Mouse (Mus musculus): ENCODE results near the gene Samd4.

The Samd4 gene

GRCm38 (mm10) chr14:46882431-46883067 is at the start of gene Samd4:
TSS of gene Samd4 (plus strand) at chr14:46882854.
- DNase-seq (ENCODE audit: low read depth, low spot score) = peak; percentile 55

GRCm38 (mm10) chr14:46839326-46839725 is 43.3 kb upstream of the Samd4 start:
- no peak for DNase-seq (ENCODE audit: low read depth, low spot score)

- DNase-seq (ENCODE audit: low read depth, low spot score) = no peak
Observed at GRCm38 (mm10) chr14:46845706-46846105, 36.9 kb upstream of the Samd4 start.

- no peak for DNase-seq (ENCODE audit: low read depth, low spot score)
Observed at GRCm38 (mm10) chr14:46848063-46848590, 34.5 kb upstream of the Samd4 start.

- DNase-seq (ENCODE audit: low read depth, low spot score) = no peak
Observed at GRCm38 (mm10) chr14:46848736-46849135, 33.9 kb upstream of the Samd4 start.

GRCm38 (mm10) chr14:46849769-46850168 is 32.9 kb upstream of the Samd4 start:
- DNase-seq (ENCODE audit: low read depth, low spot score) = no peak

GRCm38 (mm10) chr14:46853677-46854076 is 29.0 kb upstream of the Samd4 start:
- no peak for DNase-seq (ENCODE audit: low read depth, low spot score)

- no peak for DNase-seq (ENCODE audit: low read depth, low spot score)
Observed at GRCm38 (mm10) chr14:46862922-46863321, 19.7 kb upstream of the Samd4 start.

GRCm38 (mm10) chr14:46880935-46881334 is 1.7 kb upstream of the Samd4 start:
- DNase-seq (ENCODE audit: low read depth, low spot score) = peak; percentile 71

- DNase-seq (ENCODE audit: low read depth, low spot score) = peak; percentile 9
Observed at GRCm38 (mm10) chr14:46881581-46882430, 848 bp upstream of the Samd4 start.

- peak; percentile 33 for DNase-seq (ENCODE audit: low read depth, low spot score)
Observed at GRCm38 (mm10) chr14:46883068-46883870, 615 bp downstream of the Samd4 start.

GRCm38 (mm10) chr14:46883871-46884441 is 1.3 kb downstream of the Samd4 start:
- DNase-seq (ENCODE audit: low read depth, low spot score) = peak; percentile 37

GRCm38 (mm10) chr14:46884701-46885428 is 2.2 kb downstream of the Samd4 start:
- DNase-seq (ENCODE audit: low read depth, low spot score) = peak; percentile 40

- peak; percentile 14 for DNase-seq (ENCODE audit: low read depth, low spot score)
Observed at GRCm38 (mm10) chr14:46885429-46885755, 2.7 kb downstream of the Samd4 start.

- peak; percentile 1 for DNase-seq (ENCODE audit: low read depth, low spot score)
Observed at GRCm38 (mm10) chr14:46885891-46886301, 3.2 kb downstream of the Samd4 start.

- DNase-seq (ENCODE audit: low read depth, low spot score) = no peak
Observed at GRCm38 (mm10) chr14:46889096-46889495, 6.4 kb downstream of the Samd4 start.

- no peak for DNase-seq (ENCODE audit: low read depth, low spot score)
Observed at GRCm38 (mm10) chr14:46893961-46894360, 11.3 kb downstream of the Samd4 start.

- no peak for DNase-seq (ENCODE audit: low read depth, low spot score)
Observed at GRCm38 (mm10) chr14:46897953-46898352, 15.3 kb downstream of the Samd4 start.

- DNase-seq (ENCODE audit: low read depth, low spot score) = no peak
Observed at GRCm38 (mm10) chr14:46898626-46899025, 16.0 kb downstream of the Samd4 start.

- DNase-seq (ENCODE audit: low read depth, low spot score) = no peak
Observed at GRCm38 (mm10) chr14:46902498-46903087, 19.9 kb downstream of the Samd4 start.

- no peak for DNase-seq (ENCODE audit: low read depth, low spot score)
Observed at GRCm38 (mm10) chr14:46904276-46904675, 21.6 kb downstream of the Samd4 start.

Data from CD4-positive, CD25-positive, alpha-beta regulatory T cell, adult 2 months (primary cell).